Mouse (Mus musculus): ENCODE measurements around the gene Slc17a5. TPM values are rescaled to one million over a fixed set of nuclear protein-coding genes. Genes with fewer than 3 reads are reported as not detected.

The Slc17a5 gene
- polyA plus RNA-seq (2015; fragmentation: Nextera tagmentation; extraction: Ambion mirVana): 17.6 and 19.7 TPM in 2 replicates

DNA sequence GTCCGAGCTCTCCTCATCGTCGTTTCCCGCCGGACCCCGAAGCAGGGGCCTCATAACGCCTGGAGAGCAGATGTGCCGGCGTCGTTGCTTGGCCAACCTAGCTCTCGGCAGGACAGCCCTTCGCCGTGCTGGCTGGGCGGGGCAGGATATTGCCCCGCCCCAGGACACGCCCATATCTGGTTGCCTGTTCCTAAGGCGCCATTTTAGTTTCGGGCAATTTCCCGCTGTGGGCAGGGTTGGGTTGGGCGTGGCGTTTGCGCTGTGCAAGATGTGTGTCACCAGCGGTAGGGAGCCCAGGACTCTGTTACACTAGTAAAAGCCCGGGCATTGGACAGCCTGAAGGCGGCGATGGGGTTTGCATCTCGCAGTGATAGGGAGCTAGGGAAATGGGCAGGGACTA lies at the start of gene Slc17a5:
Slc17a5 (minus strand) TSS at position 128 of the 400 bp plus-strand sequence.
- peak within 1 kb of the TSS; percentile 80 for H3K27ac ChIP-seq (replicated peaks)
- no peaks in the 10 kb centered on the region for H3K9me3 ChIP-seq (replicated peaks)
- 0 out of 2 replicates have a peak, but pooled peaks cover 6% of the 10 kb centered on the region for H3K36me3 ChIP-seq
- peak; percentile 96 for ATAC-seq (ENCODE audit: insufficient number of reproducible peaks, low FRiP score, low TSS enrichment, low read depth)
- H3K4me2 ChIP-seq (replicated peaks): peak within 1 kb of the TSS; percentile 63
- WGBS: under 1% methylated on average over 27 of the region's 27 CpGs
- H3K4me1 ChIP-seq: peaks cover 15% of the 10 kb centered on the region
- no peaks in the 10 kb centered on the region for H3K27me3 ChIP-seq
- peak within 1 kb of the TSS; percentile 67 for H3K4me3 ChIP-seq (replicated peaks)
- H3K9ac ChIP-seq: peak within 1 kb of the TSS; percentile 57

DNA sequence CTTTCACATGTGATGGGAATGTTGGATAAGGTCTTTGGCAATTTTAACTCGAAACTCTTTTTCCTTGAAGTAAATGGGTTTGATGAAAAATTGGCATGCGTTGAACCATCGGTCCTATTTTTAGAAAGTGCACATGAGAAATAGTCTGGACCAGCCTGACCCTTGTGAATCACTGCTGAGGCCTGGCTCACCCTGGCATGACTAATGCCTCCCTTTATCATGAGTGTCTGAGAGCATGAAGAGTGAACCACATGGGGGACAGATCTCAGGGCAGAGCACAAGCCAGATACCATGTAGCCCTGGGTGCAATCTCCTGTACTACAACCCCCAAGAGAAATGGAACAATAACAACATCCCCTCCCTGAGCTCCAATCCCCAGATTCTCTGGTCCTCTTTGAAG lies 46.1 kb upstream of the Slc17a5 start:
- Histone ChIP-seq H3K27me3 (no peaks in the 10 kb centered on the region), H3K4me3 (replicated peaks) (no peak overlapping the region), H3K4me2 (replicated peaks) (no peak overlapping the region), H3K9me3 (replicated peaks) (no peaks in the 10 kb centered on the region), H3K36me3 (no peaks in the 10 kb centered on the region), H3K27ac (replicated peaks) (no peak overlapping the region), H3K4me1 (no peaks in the 10 kb centered on the region), H3K9ac (no peak overlapping the region)
- 94% methylated on average over 3 of the region's 3 CpGs for WGBS
- no peak for ATAC-seq (ENCODE audit: insufficient number of reproducible peaks, low FRiP score, low TSS enrichment, low read depth)

DNA sequence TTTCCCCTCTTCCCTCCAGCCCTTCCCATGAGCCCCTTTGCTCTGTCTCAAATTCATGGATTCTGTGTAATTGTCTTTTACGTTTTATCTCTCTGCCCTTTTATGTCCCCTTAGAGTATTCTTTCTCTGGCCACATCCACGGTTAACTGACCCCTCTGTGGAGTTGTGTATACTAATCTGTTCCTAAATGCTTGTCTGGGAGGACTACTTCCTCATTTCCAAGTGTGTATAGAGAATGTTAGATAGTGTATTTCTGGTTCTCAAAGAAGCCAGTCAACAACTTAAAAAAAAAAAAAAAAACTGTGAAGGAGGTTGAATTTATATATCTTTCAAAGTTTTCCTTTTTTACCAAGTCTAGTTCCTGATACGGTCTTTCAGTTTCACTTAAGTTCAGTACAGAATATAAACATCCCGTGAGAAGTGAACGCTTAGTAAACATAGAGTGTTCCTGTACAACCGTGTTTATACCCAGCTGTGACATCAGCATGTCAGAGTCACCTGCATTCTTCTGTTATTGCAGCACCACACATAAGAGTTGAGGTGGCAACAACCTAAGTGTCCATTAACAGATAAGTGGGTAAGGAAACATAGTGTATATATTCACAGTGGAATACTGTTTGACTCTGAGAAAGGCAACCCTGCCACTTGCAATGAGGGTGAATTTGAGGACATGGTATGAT lies 44.1 kb upstream of the Slc17a5 start:
- H3K9me3 ChIP-seq (replicated peaks): no peaks in the 10 kb centered on the region
- H3K36me3 ChIP-seq: no peaks in the 10 kb centered on the region
- no peaks in the 10 kb centered on the region for H3K4me1 ChIP-seq
- no peaks in the 10 kb centered on the region for H3K27me3 ChIP-seq
- no peak overlapping the region for H3K4me2 ChIP-seq (replicated peaks)
- no peak overlapping the region for H3K9ac ChIP-seq
- ATAC-seq (ENCODE audit: insufficient number of reproducible peaks, low FRiP score, low TSS enrichment, low read depth): no peak
- H3K27ac ChIP-seq (replicated peaks): no peak overlapping the region
- H3K4me3 ChIP-seq (replicated peaks): no peak overlapping the region
- WGBS: 75% methylated on average over 6 of the region's 6 CpGs

DNA sequence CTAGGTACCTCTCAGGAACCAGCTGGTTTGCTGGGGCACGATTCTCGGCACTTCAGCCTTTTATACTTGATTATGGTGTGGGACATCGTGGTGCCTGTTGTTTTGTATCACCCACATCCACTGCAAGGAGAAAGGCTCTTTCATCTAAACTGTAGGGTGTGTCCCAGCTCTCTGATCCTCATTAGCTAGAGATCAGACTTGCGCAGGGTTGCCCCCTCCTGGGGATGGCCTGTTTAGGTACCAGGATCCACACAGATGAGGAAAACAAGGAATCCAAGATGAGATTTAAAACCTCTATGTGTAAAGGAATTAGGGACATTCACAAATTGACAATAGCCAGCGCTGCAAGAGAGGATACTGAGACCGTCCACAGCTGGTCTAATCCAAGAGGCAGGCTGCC lies 42.1 kb upstream of the Slc17a5 start:
- no peak for ATAC-seq (ENCODE audit: insufficient number of reproducible peaks, low FRiP score, low TSS enrichment, low read depth)
- WGBS: 54% methylated on average over 6 of the region's 6 CpGs

DNA sequence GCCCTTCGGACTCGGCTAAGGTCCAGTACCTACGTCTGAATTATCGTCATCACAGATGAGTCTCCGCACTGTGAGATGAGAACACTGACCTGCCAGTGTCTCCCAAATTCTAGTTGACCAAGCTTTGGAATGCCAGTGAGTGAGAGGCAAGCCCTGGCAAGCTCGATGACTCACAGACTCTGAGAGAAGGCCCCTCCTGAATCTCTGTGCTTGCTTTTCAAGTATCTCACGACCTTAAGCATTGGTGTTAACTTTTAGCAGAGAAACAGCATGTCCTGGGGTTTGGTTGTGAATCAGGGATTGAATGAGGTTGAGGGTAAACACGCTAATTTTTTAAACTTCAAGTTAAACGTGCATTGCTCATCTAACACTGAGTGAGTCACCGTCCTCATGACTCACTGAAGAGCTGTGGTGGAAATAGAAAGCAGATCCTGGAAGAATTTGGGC lies 35.5 kb upstream of the Slc17a5 start:
- Histone ChIP-seq H3K4me1 (0 out of 2 replicates have a peak, but pooled peaks cover 2% of the 10 kb centered on the region), H3K4me3 (replicated peaks) (no peak overlapping the region), H3K9me3 (replicated peaks) (no peaks in the 10 kb centered on the region), H3K27me3 (no peaks in the 10 kb centered on the region), H3K27ac (replicated peaks) (peak overlapping the region; percentile 68), H3K9ac (no peak overlapping the region), H3K36me3 (no peaks in the 10 kb centered on the region), H3K4me2 (replicated peaks) (no peak overlapping the region)
- no peak for ATAC-seq (ENCODE audit: insufficient number of reproducible peaks, low FRiP score, low TSS enrichment, low read depth)
- 56% methylated on average over 10 of the region's 10 CpGs for WGBS

More for the DNA sequence above, 42.1 kb upstream of the Slc17a5 start:
- no peak overlapping the region for H3K27ac ChIP-seq (replicated peaks)
- no peaks in the 10 kb centered on the region for H3K4me1 ChIP-seq
- no peaks in the 10 kb centered on the region for H3K9me3 ChIP-seq (replicated peaks)
- no peak overlapping the region for H3K4me2 ChIP-seq (replicated peaks)
- no peak overlapping the region for H3K9ac ChIP-seq
- no peak overlapping the region for H3K4me3 ChIP-seq (replicated peaks)
- no peaks in the 10 kb centered on the region for H3K27me3 ChIP-seq
- H3K36me3 ChIP-seq: no peaks in the 10 kb centered on the region

DNA sequence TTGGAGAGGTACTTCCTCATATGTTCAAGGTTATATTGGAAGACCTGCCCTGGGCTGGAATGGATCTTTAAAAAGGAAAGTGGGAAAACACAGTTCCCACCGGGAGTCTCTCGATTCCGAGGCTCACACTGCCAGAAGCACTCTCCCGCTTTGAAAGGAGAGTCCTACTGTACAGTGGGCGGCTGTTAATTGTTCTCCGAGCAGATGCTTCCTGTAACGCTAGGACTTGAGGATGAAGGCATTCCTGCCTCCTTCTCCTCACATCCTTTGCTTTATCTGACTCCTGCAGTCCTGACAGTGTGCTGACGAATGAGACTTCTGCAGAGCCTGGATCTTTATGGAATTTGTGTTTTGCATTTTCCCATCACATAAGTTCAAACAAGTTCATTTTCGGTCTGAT lies 31.4 kb upstream of the Slc17a5 start:
- Histone ChIP-seq H3K9ac (no peak overlapping the region), H3K9me3 (replicated peaks) (no peaks in the 10 kb centered on the region), H3K27me3 (no peaks in the 10 kb centered on the region), H3K36me3 (no peaks in the 10 kb centered on the region), H3K27ac (replicated peaks) (no peak overlapping the region), H3K4me3 (replicated peaks) (no peak overlapping the region), H3K4me2 (replicated peaks) (no peak overlapping the region), H3K4me1 (peaks cover 21% of the 10 kb centered on the region)
- WGBS: 74% methylated on average over 9 of the region's 9 CpGs
- no peak for ATAC-seq (ENCODE audit: insufficient number of reproducible peaks, low FRiP score, low TSS enrichment, low read depth)

DNA sequence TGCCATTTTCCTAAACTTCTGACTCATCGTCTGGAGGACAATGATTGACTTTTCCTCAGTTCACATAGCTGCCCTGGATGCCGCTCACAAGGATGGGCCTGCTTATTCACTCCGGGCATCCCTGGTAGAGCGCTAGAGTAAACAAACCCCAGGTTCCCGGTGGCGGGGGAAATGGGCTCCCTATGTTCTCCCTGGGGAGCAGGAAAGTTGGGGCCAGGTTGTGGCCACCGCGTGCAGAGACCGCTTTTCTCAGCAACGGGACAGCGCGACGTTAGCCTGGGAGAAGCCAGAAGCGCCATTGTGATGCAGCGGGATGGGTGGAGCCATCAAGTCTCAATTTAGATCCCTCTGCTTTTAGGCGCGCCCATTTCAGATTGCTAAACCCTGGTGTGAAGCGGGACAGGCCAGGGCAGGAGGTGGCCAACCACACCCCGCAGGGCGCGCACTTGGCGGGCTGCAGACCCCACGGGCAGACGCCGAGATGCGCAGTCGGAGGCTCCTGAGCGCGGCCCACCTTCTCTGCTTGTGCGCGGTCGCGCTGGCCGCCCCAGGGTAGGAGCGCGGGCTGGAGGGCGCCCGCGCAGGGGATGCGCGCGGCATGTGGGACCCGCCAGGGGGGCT lies 27.7 kb upstream of the Slc17a5 start, which contains the start of gene Cd109:
Cd109 (plus strand) TSS at position 146 of the 621 bp plus-strand sequence.
- peak; percentile 76 for ATAC-seq (ENCODE audit: insufficient number of reproducible peaks, low FRiP score, low TSS enrichment, low read depth)
- H3K4me2 ChIP-seq (replicated peaks): peak within 1 kb of the TSS; percentile 89
- H3K27me3 ChIP-seq: no peaks in the 10 kb centered on the region
- H3K36me3 ChIP-seq: no peaks in the 10 kb centered on the region
- H3K9ac ChIP-seq: peak within 1 kb of the TSS; percentile 62
- under 1% methylated on average over 43 of the region's 43 CpGs for WGBS
- no peaks in the 10 kb centered on the region for H3K9me3 ChIP-seq (replicated peaks)
- H3K4me1 ChIP-seq: peaks cover 23% of the 10 kb centered on the region
- peak within 1 kb of the TSS; percentile 70 for H3K4me3 ChIP-seq (replicated peaks)
- H3K27ac ChIP-seq (replicated peaks): peak within 1 kb of the TSS; percentile 70

DNA sequence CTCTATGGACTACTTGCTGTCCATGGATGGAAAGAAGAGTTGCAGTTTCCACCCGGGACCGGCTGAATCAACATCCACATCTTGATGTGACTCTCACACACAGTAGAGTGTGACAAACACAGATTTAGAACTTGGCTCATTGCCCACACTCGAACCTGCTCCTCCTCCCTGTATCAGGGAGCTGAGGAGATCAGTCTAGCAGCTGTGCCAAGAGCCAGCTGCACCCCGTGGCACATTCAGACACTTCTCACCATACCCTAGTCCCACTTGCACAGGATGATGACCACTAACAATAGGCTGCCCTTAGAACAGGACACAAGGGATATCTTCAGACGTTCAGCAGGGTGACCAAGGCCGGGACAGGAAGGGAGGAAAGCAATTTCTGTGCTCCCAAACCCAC lies 26.4 kb upstream of the Slc17a5 start:
- Histone ChIP-seq H3K4me1 (peaks cover 23% of the 10 kb centered on the region), H3K9me3 (replicated peaks) (no peaks in the 10 kb centered on the region), H3K27me3 (no peaks in the 10 kb centered on the region), H3K4me3 (replicated peaks) (no peak overlapping the region), H3K27ac (replicated peaks) (peak overlapping the region; percentile 14; the same call in 1 of the 2 replicates), H3K36me3 (no peaks in the 10 kb centered on the region), H3K9ac (no peak overlapping the region), H3K4me2 (replicated peaks) (no peak overlapping the region)
- ATAC-seq (ENCODE audit: insufficient number of reproducible peaks, low FRiP score, low TSS enrichment, low read depth): 0 out of 2 replicates have a peak, but pooled peaks have one; percentile 43
- WGBS: 49% methylated on average over 6 of the region's 6 CpGs

DNA sequence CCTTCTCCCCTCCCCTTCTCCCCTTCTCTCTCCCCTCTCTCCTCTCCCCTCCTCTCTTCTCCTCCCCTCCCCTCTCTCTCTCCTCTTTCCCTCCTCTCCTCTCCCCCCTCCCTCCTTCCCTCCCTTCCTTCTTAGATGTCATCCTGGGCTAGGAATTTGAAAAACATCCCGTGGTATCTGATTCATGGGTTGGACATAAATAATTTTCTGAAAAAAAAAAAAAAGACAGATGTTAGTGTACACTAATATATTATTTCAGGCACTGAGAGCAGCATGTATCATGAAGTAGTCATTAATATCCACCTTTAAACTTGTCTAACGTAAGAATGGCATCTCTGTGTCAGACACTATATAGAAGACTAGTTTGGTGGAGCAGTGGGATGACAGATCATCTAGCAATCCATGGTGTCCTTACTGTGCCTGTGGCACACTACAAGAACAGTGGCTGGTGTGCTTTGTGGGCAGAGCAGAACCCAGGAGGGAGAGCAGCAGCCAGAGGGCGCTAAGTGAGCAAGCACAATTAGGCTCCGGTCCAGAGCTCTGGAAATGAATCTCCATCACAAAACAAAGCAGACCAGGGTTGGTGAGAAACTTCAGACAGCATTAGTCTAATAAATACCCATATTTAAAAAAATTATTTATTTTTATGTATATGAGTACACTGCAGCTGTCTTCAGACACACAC lies 13.3 kb upstream of the Slc17a5 start:
- Histone ChIP-seq H3K4me1 (no peaks in the 10 kb centered on the region), H3K9me3 (replicated peaks) (no peaks in the 10 kb centered on the region), H3K9ac (no peak overlapping the region), H3K36me3 (no peaks in the 10 kb centered on the region), H3K4me2 (replicated peaks) (no peak overlapping the region), H3K4me3 (replicated peaks) (no peak overlapping the region), H3K27ac (replicated peaks) (no peak overlapping the region), H3K27me3 (no peaks in the 10 kb centered on the region)
- WGBS: 52% methylated on average over 4 of the region's 4 CpGs
- ATAC-seq (ENCODE audit: insufficient number of reproducible peaks, low FRiP score, low TSS enrichment, low read depth): no peak

DNA sequence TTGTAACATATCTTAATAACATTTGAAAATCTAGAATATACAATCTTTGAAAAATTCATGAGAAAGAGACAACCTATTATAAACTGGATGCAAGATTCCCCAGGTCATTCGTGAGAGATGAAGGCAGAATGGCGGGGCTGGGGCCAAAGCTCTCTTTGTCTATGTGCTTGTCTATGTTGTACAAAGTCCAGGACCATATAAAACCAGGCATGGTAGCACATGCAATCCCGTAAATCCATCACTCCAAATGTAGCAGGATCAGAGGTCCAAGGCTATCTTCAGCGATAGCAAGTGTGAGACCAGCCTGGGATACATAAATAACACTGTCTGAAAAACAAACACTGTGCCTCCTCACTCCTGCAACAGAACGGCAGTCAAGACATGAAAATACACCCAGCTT lies 12.1 kb upstream of the Slc17a5 start:
- H3K27ac ChIP-seq (replicated peaks): no peak overlapping the region
- 81% methylated on average over 5 of the region's 5 CpGs for WGBS
- ATAC-seq (ENCODE audit: insufficient number of reproducible peaks, low FRiP score, low TSS enrichment, low read depth): no peak
- H3K27me3 ChIP-seq: no peaks in the 10 kb centered on the region
- no peaks in the 10 kb centered on the region for H3K4me1 ChIP-seq
- no peaks in the 10 kb centered on the region for H3K36me3 ChIP-seq
- H3K4me2 ChIP-seq (replicated peaks): no peak overlapping the region
- H3K4me3 ChIP-seq (replicated peaks): no peak overlapping the region
- H3K9ac ChIP-seq: no peak overlapping the region
- no peaks in the 10 kb centered on the region for H3K9me3 ChIP-seq (replicated peaks)

DNA sequence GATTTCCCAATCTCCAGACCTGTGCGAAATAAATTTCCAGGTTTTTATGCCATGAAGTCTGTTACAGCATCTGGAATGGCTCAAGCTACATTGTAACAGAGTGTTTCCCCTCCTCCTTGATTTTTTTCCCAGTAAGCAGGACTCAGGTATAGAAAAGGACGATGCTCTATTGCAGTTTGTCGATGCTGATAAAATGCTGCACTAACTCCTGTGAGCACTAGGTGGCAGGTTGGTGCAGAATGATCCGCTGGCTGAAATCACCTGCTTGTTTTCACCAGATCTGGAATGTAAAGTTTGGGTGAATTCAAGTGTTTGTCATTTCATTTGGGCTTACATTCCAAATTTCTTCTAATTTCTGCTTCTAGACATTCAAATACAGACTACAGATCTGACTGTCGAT lies 9.0 kb upstream of the Slc17a5 start:
- Histone ChIP-seq H3K27ac (replicated peaks) (no peak overlapping the region), H3K4me1 (no peaks in the 10 kb centered on the region), H3K36me3 (no peaks in the 10 kb centered on the region), H3K4me2 (replicated peaks) (no peak overlapping the region), H3K9ac (no peak overlapping the region), H3K9me3 (replicated peaks) (no peaks in the 10 kb centered on the region), H3K4me3 (replicated peaks) (no peak overlapping the region), H3K27me3 (no peaks in the 10 kb centered on the region)
- WGBS: 4% methylated on average over 5 of the region's 5 CpGs
- ATAC-seq (ENCODE audit: insufficient number of reproducible peaks, low FRiP score, low TSS enrichment, low read depth): no peak
